Mouse (Mus musculus) frontal cortex, postnatal 14 days (tissue): Measurements from ENCODE around the gene Rnf167.
A peak's percentile ranks its signal among the peaks of the same experiment; 100 is the strongest.

Experiments used
- DNase-seq, 2 experiments: peaks; one replicate each; pipeline ENCODE4 v3.0.0; 2022; ENCODE audit warnings: low spot score in 2 of 2

Gene Rnf167

GRCm38 (mm10) chr11:70674501-70674900 lies 27.5 kb downstream of the Rnf167 start:
- no peak for DNase-seq

- DNase-seq, result no peak
These were observed 31.1 kb downstream of the Rnf167 start for GRCm38 (mm10) chr11:70678092-70678491.

GRCm38 (mm10) chr11:70678576-70678975 lies 31.5 kb downstream of the Rnf167 start:
- DNase-seq, result no peak

- no peak for DNase-seq
These were observed 32.3 kb downstream of the Rnf167 start for GRCm38 (mm10) chr11:70679361-70679760.

DNA sequence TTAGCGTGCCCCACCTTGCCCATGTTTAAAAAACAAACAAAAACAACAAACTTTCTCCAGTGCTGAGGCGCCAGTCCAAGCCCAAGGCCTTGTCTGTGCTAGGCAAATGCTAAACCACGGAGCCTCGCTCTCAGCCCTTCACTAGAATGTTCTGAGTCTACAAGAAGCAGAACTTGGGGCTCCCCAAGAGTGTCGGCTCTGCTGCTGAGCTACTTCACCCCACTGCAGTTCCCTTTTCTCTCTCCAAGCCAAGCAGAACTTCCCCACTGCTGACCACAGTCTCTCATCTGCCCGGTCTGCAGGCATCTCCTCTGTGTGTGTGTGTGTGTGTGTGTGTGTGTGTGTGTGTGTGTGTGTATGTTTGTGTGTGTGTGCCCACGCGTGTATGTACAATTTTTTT lies 32.9 kb downstream of the Rnf167 start:
- no peak for DNase-seq

DNA sequence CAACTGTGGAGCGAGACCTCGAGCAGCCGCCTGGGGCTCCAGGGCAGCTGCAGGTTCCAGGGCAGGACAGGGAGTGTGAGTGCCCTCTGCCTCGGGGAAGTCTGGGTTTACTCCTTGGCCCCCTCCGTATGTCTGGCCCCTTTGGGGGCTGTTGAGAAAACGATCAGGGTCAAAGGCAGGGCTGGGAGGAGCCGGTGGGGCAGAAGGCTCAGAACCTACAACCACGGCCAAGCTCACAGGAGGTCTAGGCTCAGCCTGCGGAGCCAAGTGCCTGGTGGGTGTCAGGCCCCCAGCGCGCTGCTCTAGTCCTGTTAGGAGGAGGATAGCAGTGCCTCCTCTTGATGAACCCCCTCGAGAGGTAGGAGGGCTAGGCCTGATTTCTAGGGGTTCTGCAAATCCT lies 34.1 kb downstream of the Rnf167 start:
- DNase-seq, result no peak

- DNase-seq, result no peak
These were observed 35.0 kb downstream of the Rnf167 start for GRCm38 (mm10) chr11:70681897-70682581.

DNA sequence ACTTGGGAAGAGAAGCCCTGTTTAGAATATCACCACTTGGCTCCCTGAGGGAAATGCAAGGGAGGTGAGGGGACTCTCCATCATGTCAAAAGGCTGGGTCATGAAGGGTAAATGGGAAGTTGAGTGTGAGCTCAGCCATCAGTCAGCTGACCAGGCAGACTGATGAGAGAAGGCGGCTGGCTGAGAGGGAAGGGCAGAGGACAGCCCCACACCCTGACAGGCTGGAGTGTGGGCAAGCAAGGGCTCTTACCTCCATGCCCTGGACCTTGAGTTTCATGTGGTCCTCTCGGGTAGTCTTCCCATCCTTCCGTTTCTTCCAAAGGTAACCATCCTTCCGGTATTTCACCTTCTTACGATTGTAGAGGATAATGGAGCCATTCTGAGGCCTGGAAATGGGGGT lies 36.6 kb downstream of the Rnf167 start:
- no peak for DNase-seq

GRCm38 (mm10) chr11:70686901-70687566 lies 40.0 kb downstream of the Rnf167 start:
- DNase-seq, result peak in 1 of 2 experiments; percentile 38

GRCm38 (mm10) chr11:70687601-70688199 lies 40.7 kb downstream of the Rnf167 start, which contains the start of gene Camta2:
Camta2 (minus strand) TSS chr11:70688105.
- peak; percentile 77 to 81 for DNase-seq

DNA sequence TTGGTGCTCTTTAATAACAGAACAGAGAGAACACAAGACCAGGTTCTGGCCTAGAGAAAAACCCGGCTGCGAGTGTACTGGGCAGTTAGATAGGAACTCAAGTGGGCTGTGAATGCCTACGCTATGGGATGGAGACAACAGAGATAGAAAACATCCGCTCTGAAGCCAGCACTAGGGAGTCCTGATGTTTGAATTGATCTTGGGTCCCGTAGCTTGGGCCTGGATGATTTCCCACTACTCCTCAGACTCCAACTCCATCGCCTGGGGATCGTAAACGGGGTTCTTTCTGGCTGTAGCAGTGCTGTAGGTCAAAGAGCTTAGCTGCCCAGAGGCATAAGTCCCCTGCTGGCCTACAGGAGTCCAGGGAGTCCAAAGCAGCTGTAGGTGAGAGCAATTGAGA lies 41.3 kb downstream of the Rnf167 start:
- DNase-seq, result no peak

GRCm38 (mm10) chr11:70689578-70689977 lies 42.5 kb downstream of the Rnf167 start:
- no peak for DNase-seq

GRCm38 (mm10) chr11:70693504-70693903 lies 46.5 kb downstream of the Rnf167 start:
- no peak for DNase-seq

DNA sequence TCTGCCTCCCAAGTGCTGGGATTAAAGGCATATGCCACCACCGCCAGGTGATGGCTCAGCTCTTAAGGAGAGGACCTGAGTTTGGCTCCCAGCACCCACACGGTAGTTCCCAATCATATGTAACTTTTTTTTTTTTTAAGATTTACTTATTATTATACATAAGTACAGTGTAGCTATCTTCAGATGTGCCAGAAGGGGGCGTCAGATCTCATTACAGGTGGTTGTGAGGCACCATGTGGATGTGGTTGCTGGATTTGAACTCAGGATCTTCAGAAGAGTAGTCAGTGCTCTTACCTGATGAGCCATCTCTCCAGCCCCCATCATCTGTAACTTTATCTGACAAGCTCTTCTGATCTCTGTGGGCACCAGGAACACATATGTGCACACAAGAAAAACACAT lies 50.3 kb downstream of the Rnf167 start:
- DNase-seq, result no peak

- DNase-seq, result no peak
These were observed 52.0 kb downstream of the Rnf167 start for GRCm38 (mm10) chr11:70699051-70699450.

GRCm38 (mm10) chr11:70699722-70700556 lies 52.9 kb downstream of the Rnf167 start, which contains the start of the genes Inca1 and Kif1c:
Inca1 (minus strand) TSS chr11:70700155.
Kif1c (plus strand) TSS chr11:70700548.
- DNase-seq, result peak; percentile 86 to 94

- DNase-seq, result peak; percentile 49 to 54
These were observed 53.6 kb downstream of the Rnf167 start for GRCm38 (mm10) chr11:70700613-70701012.
